Mouse (Mus musculus): ENCODE measurements around the gene Sstr4. TPM values are rescaled to one million over a fixed set of nuclear protein-coding genes. Genes with fewer than 3 reads are reported as not detected.
A peak's percentile ranks its signal among the peaks of the same experiment; 100 is the strongest.

Sstr4 gene
- polyA plus RNA-seq, 1 experiment, result not detected

- TF ChIP-seq POLR2A (IDR thresholded peaks at IDR 0.05; ENCODE audit: control insufficient read depth, low read depth, low read length), result no peak
- no peak for TF ChIP-seq CTCF (IDR thresholded peaks at IDR 0.05; ENCODE audit: control insufficient read depth, insufficient read depth, insufficient replicate concordance, low read depth, low read length)
- Histone ChIP-seq H3K27ac (ENCODE audit: control insufficient read depth, insufficient read depth, low read depth, low read length) (no peak overlapping the region), H3K4me3 (ENCODE audit: control insufficient read depth, low read depth, low read length) (no peak overlapping the region), H3K36me3 (ENCODE audit: control insufficient read depth, insufficient read depth, low read length) (no peaks in the 10 kb centered on the region), H3K4me1 (ENCODE audit: control insufficient read depth, insufficient read depth, low read length) (no peaks in the 10 kb centered on the region), H3K27me3 (ENCODE audit: control insufficient read depth, insufficient read depth, low read length) (no peaks in the 10 kb centered on the region)
Measured at GRCm38 (mm10) chr2:148364536-148364935, 30.6 kb upstream of the Sstr4 start.

GRCm38 (mm10) chr2:148365227-148365626 is 29.9 kb upstream of the Sstr4 start:
- no peaks in the 10 kb centered on the region for H3K27me3 ChIP-seq (ENCODE audit: control insufficient read depth, insufficient read depth, low read length)
- H3K27ac ChIP-seq (ENCODE audit: control insufficient read depth, insufficient read depth, low read depth, low read length), result no peak overlapping the region
- no peaks in the 10 kb centered on the region for H3K36me3 ChIP-seq (ENCODE audit: control insufficient read depth, insufficient read depth, low read length)
- H3K4me1 ChIP-seq (ENCODE audit: control insufficient read depth, insufficient read depth, low read length), result no peaks in the 10 kb centered on the region
- TF ChIP-seq POLR2A (IDR thresholded peaks at IDR 0.05; ENCODE audit: control insufficient read depth, low read depth, low read length) (no peak), CTCF (IDR thresholded peaks at IDR 0.05; ENCODE audit: control insufficient read depth, insufficient read depth, insufficient replicate concordance, low read depth, low read length) (no peak)
- H3K4me3 ChIP-seq (ENCODE audit: control insufficient read depth, low read depth, low read length), result no peak overlapping the region

GRCm38 (mm10) chr2:148371743-148372630 is 23.2 kb upstream of the Sstr4 start:
- no peaks in the 10 kb centered on the region for H3K27me3 ChIP-seq (ENCODE audit: control insufficient read depth, insufficient read depth, low read length)
- TF ChIP-seq CTCF (IDR thresholded peaks at IDR 0.05; ENCODE audit: control insufficient read depth, insufficient read depth, insufficient replicate concordance, low read depth, low read length) (no peak), POLR2A (IDR thresholded peaks at IDR 0.05; ENCODE audit: control insufficient read depth, low read depth, low read length) (no peak)
- no peaks in the 10 kb centered on the region for H3K36me3 ChIP-seq (ENCODE audit: control insufficient read depth, insufficient read depth, low read length)
- H3K4me1 ChIP-seq (ENCODE audit: control insufficient read depth, insufficient read depth, low read length), result peaks cover 6% of the 10 kb centered on the region
- H3K27ac ChIP-seq (ENCODE audit: control insufficient read depth, insufficient read depth, low read depth, low read length), result no peak overlapping the region
- H3K4me3 ChIP-seq (ENCODE audit: control insufficient read depth, low read depth, low read length), result no peak overlapping the region

GRCm38 (mm10) chr2:148373602-148374071 is 21.5 kb upstream of the Sstr4 start:
- no peaks in the 10 kb centered on the region for H3K36me3 ChIP-seq (ENCODE audit: control insufficient read depth, insufficient read depth, low read length)

GRCm38 (mm10) chr2:148375326-148376150 is 19.6 kb upstream of the Sstr4 start:
- Histone ChIP-seq H3K36me3 (ENCODE audit: control insufficient read depth, insufficient read depth, low read length) (no peaks in the 10 kb centered on the region), H3K4me3 (ENCODE audit: control insufficient read depth, low read depth, low read length) (no peak overlapping the region), H3K27me3 (ENCODE audit: control insufficient read depth, insufficient read depth, low read length) (no peaks in the 10 kb centered on the region), H3K4me1 (ENCODE audit: control insufficient read depth, insufficient read depth, low read length) (peaks cover 6% of the 10 kb centered on the region), H3K27ac (ENCODE audit: control insufficient read depth, insufficient read depth, low read depth, low read length) (no peak overlapping the region)
- TF ChIP-seq POLR2A (IDR thresholded peaks at IDR 0.05; ENCODE audit: control insufficient read depth, low read depth, low read length) (no peak), CTCF (IDR thresholded peaks at IDR 0.05; ENCODE audit: control insufficient read depth, insufficient read depth, insufficient replicate concordance, low read depth, low read length) (peak; percentile 62; the same call in 1 of the 2 replicates)

More at GRCm38 (mm10) chr2:148373602-148374071, 21.5 kb upstream of the Sstr4 start:
- peaks cover 6% of the 10 kb centered on the region for H3K4me1 ChIP-seq (ENCODE audit: control insufficient read depth, insufficient read depth, low read length)
- no peaks in the 10 kb centered on the region for H3K27me3 ChIP-seq (ENCODE audit: control insufficient read depth, insufficient read depth, low read length)
- TF ChIP-seq POLR2A (IDR thresholded peaks at IDR 0.05; ENCODE audit: control insufficient read depth, low read depth, low read length) (no peak), CTCF (IDR thresholded peaks at IDR 0.05; ENCODE audit: control insufficient read depth, insufficient read depth, insufficient replicate concordance, low read depth, low read length) (no peak)
- no peak overlapping the region for H3K4me3 ChIP-seq (ENCODE audit: control insufficient read depth, low read depth, low read length)
- no peak overlapping the region for H3K27ac ChIP-seq (ENCODE audit: control insufficient read depth, insufficient read depth, low read depth, low read length)

- no peaks in the 10 kb centered on the region for H3K36me3 ChIP-seq (ENCODE audit: control insufficient read depth, insufficient read depth, low read length)
- H3K4me3 ChIP-seq (ENCODE audit: control insufficient read depth, low read depth, low read length), result no peak overlapping the region
- H3K27ac ChIP-seq (ENCODE audit: control insufficient read depth, insufficient read depth, low read depth, low read length), result no peak overlapping the region
- TF ChIP-seq POLR2A (IDR thresholded peaks at IDR 0.05; ENCODE audit: control insufficient read depth, low read depth, low read length) (no peak), CTCF (IDR thresholded peaks at IDR 0.05; ENCODE audit: control insufficient read depth, insufficient read depth, insufficient replicate concordance, low read depth, low read length) (no peak)
- H3K4me1 ChIP-seq (ENCODE audit: control insufficient read depth, insufficient read depth, low read length), result peaks cover 6% of the 10 kb centered on the region
- no peaks in the 10 kb centered on the region for H3K27me3 ChIP-seq (ENCODE audit: control insufficient read depth, insufficient read depth, low read length)
Measured at GRCm38 (mm10) chr2:148378817-148379342, 16.3 kb upstream of the Sstr4 start.
